Mouse (Mus musculus) adrenal gland, adult 18-20 months (tissue): ENCODE measurements around the gene Fam189a2. TPM values are rescaled to one million over a fixed set of nuclear protein-coding genes. Genes with fewer than 3 reads are reported as not detected.

Experiments used
- DNase-seq, 2 experiments: peaks; one replicate each; pipeline ENCODE4 v3.0.0; 2021 to 2022; ENCODE audit warnings: low spot score in 2 of 2
- long read RNA-seq, 2 experiments: library from polyadenylated mRNA; stranded (forward); transcript quantifications; one replicate each; pipeline ENCODE4 v2.0.0; 2021
- total RNA-seq, 2 experiments: library from RNA; stranded (reverse); gene quantifications; 1 replicate in 1 of 2; 2 replicates in 1 of 2; pipeline ENCODE4 v1.2.3; 2021

The Fam189a2 gene
- total RNA-seq = 1 to 10 TPM; 7.4 to 9.5 TPM
- long read RNA-seq, experiment 1, transcript Fam189a2-201 (11 exons, 2,548 nt) = major isoform, 13 of 16 reads
- long read RNA-seq, experiment 1, partial matches to known transcripts = 0 of 16 reads
- long read RNA-seq, experiment 1, other reads (novel, unspliced or antisense) = 3 of 16 reads
- long read RNA-seq, experiment 2, transcript Fam189a2-201 (11 exons, 2,548 nt) = major isoform, 17 of 22 reads
- long read RNA-seq, experiment 2, partial matches to known transcripts = 3 of 22 reads
- long read RNA-seq, experiment 2, other reads (novel, unspliced or antisense) = 2 of 22 reads

GRCm38 (mm10) chr19:24030871-24031556 lies at the start of gene Fam189a2:
Gene Fam189a2, minus strand, starts transcription at chr19:24031019.
- peak; percentile 47 for DNase-seq

- no peak for DNase-seq
Measured at GRCm38 (mm10) chr19:24077658-24078057, 46.8 kb upstream of the Fam189a2 start.

GRCm38 (mm10) chr19:24076536-24076935 lies 45.7 kb upstream of the Fam189a2 start:
- DNase-seq = no peak

GRCm38 (mm10) chr19:24075927-24076326 lies 45.1 kb upstream of the Fam189a2 start:
- no peak for DNase-seq

- DNase-seq = no peak
Measured at GRCm38 (mm10) chr19:24073155-24073554, 42.3 kb upstream of the Fam189a2 start.

GRCm38 (mm10) chr19:24064348-24064895 lies 33.6 kb upstream of the Fam189a2 start:
- no peak for DNase-seq

GRCm38 (mm10) chr19:24063585-24063984 lies 32.8 kb upstream of the Fam189a2 start:
- DNase-seq = no peak

GRCm38 (mm10) chr19:24058851-24059250 lies 28.0 kb upstream of the Fam189a2 start:
- no peak for DNase-seq

- no peak for DNase-seq
Measured at GRCm38 (mm10) chr19:24058021-24058420, 27.2 kb upstream of the Fam189a2 start.

GRCm38 (mm10) chr19:24056880-24057279 lies 26.1 kb upstream of the Fam189a2 start:
- DNase-seq = no peak

- DNase-seq = no peak
Measured at GRCm38 (mm10) chr19:24054904-24055303, 24.1 kb upstream of the Fam189a2 start.

GRCm38 (mm10) chr19:24054265-24054664 lies 23.4 kb upstream of the Fam189a2 start:
- DNase-seq = no peak

GRCm38 (mm10) chr19:24050514-24050913 lies 19.7 kb upstream of the Fam189a2 start:
- DNase-seq = no peak

- no peak for DNase-seq
Measured at GRCm38 (mm10) chr19:24049329-24049728, 18.5 kb upstream of the Fam189a2 start.

GRCm38 (mm10) chr19:24046395-24046993 lies 15.7 kb upstream of the Fam189a2 start:
- DNase-seq = no peak

GRCm38 (mm10) chr19:24042387-24042786 lies 11.6 kb upstream of the Fam189a2 start:
- DNase-seq = no peak

- DNase-seq = no peak
Measured at GRCm38 (mm10) chr19:24039061-24039853, 8.4 kb upstream of the Fam189a2 start.

- no peak for DNase-seq
Measured at GRCm38 (mm10) chr19:24034367-24034766, 3.5 kb upstream of the Fam189a2 start.

- DNase-seq = no peak
Measured at GRCm38 (mm10) chr19:24032654-24033236, 1.9 kb upstream of the Fam189a2 start.

- DNase-seq = peak in 1 of 2 experiments; percentile 36
Measured at GRCm38 (mm10) chr19:24030511-24030870, 328 bp downstream of the Fam189a2 start.
